Mouse (Mus musculus) heart, embryonic 11.5 days (tissue): Measurements from ENCODE around the gene Coq8b. TPM values are rescaled to one million over a fixed set of nuclear protein-coding genes. Genes with fewer than 3 reads are reported as not detected.

Experiments
- ATAC-seq: fragments of 200-750 bp; cut with Nextera tagmentation; replicated peaks from 2 replicates; pipeline ENCODE4 v1.8.0; 2017; ENCODE audit warnings: moderate library complexity; ENCODE audit not compliant: insufficient number of reproducible peaks, low FRiP score, low TSS enrichment
- H3K27ac ChIP-seq: fragments of 300-500 bp; sonication (generic); 2 replicates; pipeline ENCODE4 v1.5.1; 2014; ENCODE audit warnings: mild to moderate bottlenecking, low read depth, low read length
- H3K27me3 ChIP-seq: fragments of 300-500 bp; sonication (generic); 2 replicates; pipeline ENCODE4 v1.6.1; 2014; ENCODE audit warnings: mild to moderate bottlenecking, low read length, mixed read lengths; ENCODE audit not compliant: control insufficient read depth, insufficient read depth
- H3K36me3 ChIP-seq: fragments of 300-500 bp; sonication (generic); 2 replicates; pipeline ENCODE4 v1.6.1; 2014; ENCODE audit warnings: mild to moderate bottlenecking, low read length, moderate library complexity, mixed read lengths; ENCODE audit not compliant: control insufficient read depth, insufficient read depth
- H3K4me1 ChIP-seq: fragments of 300-500 bp; sonication (generic); 2 replicates; pipeline ENCODE4 v1.6.1; 2014; ENCODE audit warnings: low read length; ENCODE audit not compliant: control insufficient read depth, insufficient read depth
- H3K4me2 ChIP-seq: fragments of 300-500 bp; sonication (generic); 2 replicates; pipeline ENCODE4 v1.6.1; 2014; ENCODE audit warnings: mild to moderate bottlenecking, moderate library complexity
- H3K4me3 ChIP-seq: fragments of 300-500 bp; sonication (generic); 2 replicates; pipeline ENCODE4 v1.5.1; 2014; ENCODE audit warnings: low read depth, low read length
- H3K9ac ChIP-seq: fragments of 300-500 bp; sonication (generic); 2 replicates; pipeline ENCODE4 v1.6.1; 2014; ENCODE audit warnings: mild to moderate bottlenecking, low read depth, low read length, moderate library complexity
- H3K9me3 ChIP-seq: fragments of 300-500 bp; sonication (generic); replicated peaks from 2 replicates; pipeline ENCODE4 v1.6.1; 2016; ENCODE audit warnings: low read length; ENCODE audit not compliant: control insufficient read depth
- WGBS: fragments of 180-500 bp; shearing (Covaris S2); extraction: QIAGEN DNeasy Blood & Tissue Kit; methylation state at CpG from one replicate; pipeline ENCODE4 v1.1.7; 2014; ENCODE audit not compliant: insufficient replicate concordance; 5-methylcytosine and 5-hydroxymethylcytosine counted together
- polyA plus RNA-seq: library from polyadenylated mRNA; unstranded; fragments of >200 nt; fragmentation: Nextera tagmentation; extraction: Ambion mirVana; gene quantifications from 2 replicates; pipeline ENCODE4 v1.2.1, GENCODE M21; 2014

Gene Coq8b
- polyA plus RNA-seq, 1 experiment from 2014 or later, result 9.1 TPM

- WGBS, result 41% methylated on average over 20 of the region's 20 CpGs
- no peaks in the 10 kb centered on the region for H3K9me3 ChIP-seq
- H3K4me3 ChIP-seq, result no peak overlapping the region
- H3K4me1 ChIP-seq, result no peaks in the 10 kb centered on the region
- peaks cover 13% of the 10 kb centered on the region for H3K36me3 ChIP-seq
- H3K9ac ChIP-seq, result no peak overlapping the region
- H3K27me3 ChIP-seq, result no peaks in the 10 kb centered on the region
- peak overlapping the region; percentile 45 for H3K4me2 ChIP-seq
- ATAC-seq, result peak; percentile 50; the same call in 1 of the 2 replicates
- H3K27ac ChIP-seq, result no peak overlapping the region; the same call in 1 of the 2 replicates
Observed at GRCm38 (mm10) chr7:27266515-27267128, 33.8 kb downstream of the Coq8b start.

- no peak for ATAC-seq
- Histone ChIP-seq H3K4me3 (no peak overlapping the region), H3K4me2 (no peak overlapping the region), H3K27ac (no peak overlapping the region), H3K4me1 (no peaks in the 10 kb centered on the region), H3K36me3 (peaks cover 10% of the 10 kb centered on the region), H3K9me3 (no peaks in the 10 kb centered on the region), H3K27me3 (no peaks in the 10 kb centered on the region), H3K9ac (no peak overlapping the region)
- 84% methylated on average over 8 of the region's 8 CpGs for WGBS
Observed at GRCm38 (mm10) chr7:27271423-27271822, 38.6 kb downstream of the Coq8b start.

- peaks cover 21% of the 10 kb centered on the region for H3K36me3 ChIP-seq
- no peaks in the 10 kb centered on the region for H3K4me1 ChIP-seq
- H3K9ac ChIP-seq, result no peak overlapping the region
- no peaks in the 10 kb centered on the region for H3K27me3 ChIP-seq
- no peaks in the 10 kb centered on the region for H3K9me3 ChIP-seq
- H3K4me3 ChIP-seq, result no peak overlapping the region
- 0 out of 2 replicates have a peak, but pooled peaks have one; percentile 47 for ATAC-seq
- WGBS, result 39% methylated on average over 32 of the region's 32 CpGs
- H3K27ac ChIP-seq, result no peak overlapping the region
- H3K4me2 ChIP-seq, result peak overlapping the region; percentile 49
Observed at GRCm38 (mm10) chr7:27273739-27274351, 41.0 kb downstream of the Coq8b start.

DNA sequence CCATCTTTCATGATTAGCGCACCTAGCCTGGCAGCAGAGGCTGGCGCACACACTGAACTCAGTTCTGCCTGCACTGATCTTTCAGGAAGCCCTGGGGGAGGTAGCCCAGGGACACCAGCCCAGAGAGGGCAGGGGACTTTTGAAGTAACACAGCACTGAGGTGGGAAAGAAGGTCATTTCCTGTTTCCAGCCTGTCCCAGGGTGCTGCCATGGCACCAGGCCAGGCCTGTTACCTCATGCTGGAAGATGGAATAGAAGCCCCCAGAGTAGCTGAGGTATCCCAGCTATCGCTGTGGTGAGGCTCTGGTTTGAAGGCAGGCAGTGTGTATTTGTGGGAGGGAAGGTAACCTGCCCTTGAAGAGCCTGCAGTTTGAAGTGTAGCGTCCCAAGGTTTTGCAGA is 42.1 kb downstream of the Coq8b start:
- Histone ChIP-seq H3K27me3 (no peaks in the 10 kb centered on the region), H3K4me3 (no peak overlapping the region), H3K4me2 (no peak overlapping the region), H3K4me1 (no peaks in the 10 kb centered on the region), H3K9me3 (no peaks in the 10 kb centered on the region), H3K9ac (no peak overlapping the region), H3K36me3 (peaks cover 13% of the 10 kb centered on the region), H3K27ac (no peak overlapping the region)
- no peak for ATAC-seq
- 84% methylated on average over 4 of the region's 4 CpGs for WGBS

DNA sequence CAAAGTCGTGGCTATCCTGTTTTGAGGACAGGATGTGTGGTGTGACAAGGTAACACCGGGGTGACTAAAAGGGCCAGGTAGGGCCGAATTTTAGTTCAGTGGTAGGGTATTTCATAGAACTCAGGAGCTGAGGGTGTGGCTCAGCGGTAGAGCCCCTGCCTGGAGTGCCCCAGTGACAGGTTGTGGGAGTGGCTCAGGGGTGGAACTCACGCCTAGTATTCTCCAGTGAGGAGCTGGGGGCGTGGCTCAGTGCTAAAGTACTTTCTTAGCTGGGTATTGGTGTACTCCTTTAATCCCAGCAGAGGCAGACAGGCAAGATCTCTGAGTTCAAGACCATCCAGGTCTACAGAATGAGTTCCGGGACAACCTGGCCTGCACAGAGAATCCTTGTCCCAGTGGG is 43.2 kb downstream of the Coq8b start:
- Histone ChIP-seq H3K36me3 (peaks cover 11% of the 10 kb centered on the region), H3K27ac (no peak overlapping the region), H3K4me3 (no peak overlapping the region), H3K4me2 (no peak overlapping the region), H3K9me3 (no peaks in the 10 kb centered on the region), H3K27me3 (no peaks in the 10 kb centered on the region), H3K9ac (no peak overlapping the region), H3K4me1 (no peaks in the 10 kb centered on the region)
- 47% methylated on average over 7 of the region's 7 CpGs for WGBS
- ATAC-seq, result peak; percentile 44; the same call in 1 of the 2 replicates

- no peak overlapping the region for H3K4me3 ChIP-seq
- H3K27ac ChIP-seq, result no peak overlapping the region
- WGBS, result 84% methylated on average over 3 of the region's 3 CpGs
- no peaks in the 10 kb centered on the region for H3K9me3 ChIP-seq
- no peak overlapping the region for H3K4me2 ChIP-seq
- H3K27me3 ChIP-seq, result no peaks in the 10 kb centered on the region
- H3K9ac ChIP-seq, result no peak overlapping the region
- peaks cover 11% of the 10 kb centered on the region for H3K36me3 ChIP-seq
- no peaks in the 10 kb centered on the region for H3K4me1 ChIP-seq
- no peak for ATAC-seq
Observed at GRCm38 (mm10) chr7:27277191-27277590, 44.4 kb downstream of the Coq8b start.

DNA sequence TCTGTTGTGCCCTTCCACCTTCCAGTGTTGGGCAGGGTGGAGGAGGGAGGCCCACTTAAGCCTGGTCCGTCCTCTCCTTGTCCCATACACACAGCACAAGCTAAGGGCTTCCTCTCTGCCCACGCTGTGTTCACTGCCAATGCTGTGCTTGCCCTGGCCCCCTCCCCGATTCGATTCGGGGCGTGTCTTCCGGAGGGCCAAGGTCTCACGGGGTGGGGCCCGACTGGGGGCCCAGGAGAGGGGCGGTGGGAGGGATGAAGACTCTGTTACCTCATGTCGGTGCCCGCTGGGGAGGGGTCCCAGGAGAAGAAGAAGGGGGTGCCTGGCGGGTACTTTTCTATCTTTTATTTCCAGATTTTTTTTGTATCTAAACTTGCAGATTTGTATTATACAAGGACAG is 48.9 kb downstream of the Coq8b start:
- Histone ChIP-seq H3K4me1 (no peaks in the 10 kb centered on the region; the same call in 1 of the 2 replicates), H3K27me3 (peaks cover 5% of the 10 kb centered on the region), H3K36me3 (peaks cover 11% of the 10 kb centered on the region), H3K9ac (no peak overlapping the region), H3K9me3 (no peaks in the 10 kb centered on the region), H3K27ac (no peak overlapping the region), H3K4me3 (no peak overlapping the region), H3K4me2 (no peak overlapping the region)
- 45% methylated on average over 13 of the region's 13 CpGs for WGBS
- ATAC-seq, result no peak

DNA sequence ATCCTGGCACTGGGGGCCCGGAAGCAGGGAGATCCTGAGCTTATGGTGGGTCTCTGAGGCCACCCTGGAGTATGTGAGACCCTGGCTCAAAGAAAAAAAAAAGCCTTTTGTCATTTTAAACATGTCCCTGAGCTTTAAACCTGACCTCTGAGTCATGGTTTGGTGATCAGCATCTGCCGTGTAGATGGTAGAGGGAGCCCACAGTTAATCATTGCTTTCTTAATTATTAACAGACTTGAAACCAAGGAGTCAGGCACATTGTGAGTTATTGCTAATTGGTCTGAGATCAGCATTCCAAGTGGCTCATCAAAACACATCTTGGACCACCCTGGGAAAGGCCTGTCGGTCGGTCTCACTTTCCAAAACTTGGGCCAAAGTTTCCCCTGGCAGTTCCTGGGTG is 49.4 kb downstream of the Coq8b start:
- H3K4me3 ChIP-seq, result no peak overlapping the region
- peaks cover 5% of the 10 kb centered on the region; the same call in 1 of the 2 replicates for H3K36me3 ChIP-seq
- H3K9me3 ChIP-seq, result no peaks in the 10 kb centered on the region
- 77% methylated on average over 4 of the region's 4 CpGs for WGBS
- no peak for ATAC-seq
- H3K4me2 ChIP-seq, result no peak overlapping the region
- no peak overlapping the region for H3K9ac ChIP-seq
- peaks cover 5% of the 10 kb centered on the region for H3K27me3 ChIP-seq
- no peak overlapping the region for H3K27ac ChIP-seq
- H3K4me1 ChIP-seq, result no peaks in the 10 kb centered on the region; the same call in 1 of the 2 replicates
